Mouse (Mus musculus) neural tube, embryonic 13.5 days (tissue): ENCODE measurements around the gene Grik1. TPM values are rescaled to one million over a fixed set of nuclear protein-coding genes. Genes with fewer than 3 reads are reported as not detected.
A peak's percentile ranks its signal among the peaks of the same experiment; 100 is the strongest.

Experiments
- ATAC-seq: fragments of 200-750 bp; cut with Nextera tagmentation; 2 replicates; pipeline ENCODE4 v1.8.0; 2017; ENCODE audit warnings: low read depth, mild to moderate bottlenecking, moderate TSS enrichment, moderate library complexity
- H3K27ac ChIP-seq: fragments of 300-500 bp; sonication (generic); replicated peaks from 2 replicates; pipeline ENCODE4 v1.5.1; 2015; ENCODE audit warnings: moderate library complexity, mild to moderate bottlenecking, inconsistent platforms
- H3K27me3 ChIP-seq: fragments of 300-500 bp; sonication (generic); 2 replicates; pipeline ENCODE4 v1.6.1; 2015; ENCODE audit warnings: mild to moderate bottlenecking, inconsistent platforms
- H3K36me3 ChIP-seq: fragments of 300-500 bp; sonication (generic); 2 replicates; pipeline ENCODE4 v1.6.1; 2015; ENCODE audit warnings: mild to moderate bottlenecking, inconsistent platforms
- H3K4me1 ChIP-seq: fragments of 300-500 bp; sonication (generic); replicated peaks from 2 replicates; pipeline ENCODE4 v1.6.1; 2015; ENCODE audit warnings: inconsistent platforms
- H3K4me2 ChIP-seq: fragments of 300-500 bp; sonication (generic); 2 replicates; pipeline ENCODE4 v1.6.1; 2015; ENCODE audit warnings: inconsistent platforms, mild to moderate bottlenecking, moderate library complexity
- H3K4me3 ChIP-seq: fragments of 300-500 bp; sonication (generic); 2 replicates; pipeline ENCODE4 v1.5.1; 2015; ENCODE audit warnings: mild to moderate bottlenecking, inconsistent platforms
- H3K9ac ChIP-seq: fragments of 300-500 bp; sonication (generic); 2 replicates; pipeline ENCODE4 v1.6.1; 2015; ENCODE audit warnings: moderate library complexity, mild to moderate bottlenecking, inconsistent platforms
- H3K9me3 ChIP-seq: fragments of 300-500 bp; sonication (generic); 2 replicates; pipeline ENCODE4 v1.6.1; 2016; ENCODE audit warnings: inconsistent platforms
- WGBS: fragments of 180-500 bp; shearing (Covaris S2); methylation state at CpG from one replicate; pipeline ENCODE4 v1.1.7; 2015; 5-methylcytosine and 5-hydroxymethylcytosine counted together
- polyA plus RNA-seq: library from polyadenylated mRNA; unstranded; fragments of >200 nt; fragmentation: Nextera tagmentation; extraction: Ambion mirVana; gene quantifications from 2 replicates; pipeline ENCODE4 v1.2.1, GENCODE M21; 2015

The Grik1 gene
- polyA plus RNA-seq, 1 experiment from 2014 or later = 21.5 TPM

DNA sequence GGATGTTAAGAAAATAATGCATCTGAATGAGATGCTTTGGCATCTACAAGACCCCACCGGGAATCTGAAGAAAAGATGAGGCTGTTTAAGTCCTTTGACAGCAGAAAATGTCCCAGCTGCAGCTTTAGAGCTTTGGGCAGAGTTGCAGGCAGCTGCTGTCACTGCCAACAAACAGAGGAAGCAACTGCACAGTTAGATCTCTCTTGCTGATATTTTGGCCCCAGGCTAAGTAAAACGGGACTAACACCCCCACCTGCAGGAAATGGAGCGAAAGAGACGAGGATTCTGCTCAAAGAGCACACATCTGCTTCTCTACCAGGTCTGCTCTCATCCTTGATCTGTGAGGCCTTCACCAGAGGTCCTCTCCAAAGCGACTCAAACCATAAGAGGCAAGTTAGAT, 77.5 kb downstream of the Grik1 start:
- ATAC-seq = no peak
- WGBS = 62% methylated on average over 5 of the region's 5 CpGs
- Histone ChIP-seq H3K9me3 (no peaks in the 10 kb centered on the region), H3K27ac (no peak overlapping the region), H3K4me3 (no peak overlapping the region), H3K27me3 (no peaks in the 10 kb centered on the region), H3K4me1 (no peaks in the 10 kb centered on the region), H3K9ac (no peak overlapping the region), H3K36me3 (no peaks in the 10 kb centered on the region), H3K4me2 (no peak overlapping the region)

DNA sequence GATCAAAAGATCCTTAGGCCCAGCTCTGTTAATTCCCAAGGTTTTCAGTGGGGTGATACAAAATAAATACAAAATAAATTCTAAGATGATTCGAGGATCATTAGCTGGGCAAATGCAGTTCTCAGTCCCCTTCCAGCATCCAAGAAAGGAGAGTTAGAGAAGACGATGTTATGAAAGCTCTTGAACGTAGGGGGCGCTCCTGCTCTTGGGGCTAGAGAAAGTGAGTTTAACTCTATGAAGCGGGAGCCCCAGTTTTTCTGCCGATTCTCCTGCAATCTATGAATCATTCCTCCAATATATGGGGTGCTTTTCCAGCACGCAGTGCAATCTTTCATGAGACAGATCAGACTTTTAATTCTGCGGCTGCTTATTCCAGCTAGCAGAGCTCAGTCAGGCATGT, 78.2 kb downstream of the Grik1 start:
- ATAC-seq = no peak
- no peak overlapping the region for H3K4me2 ChIP-seq
- WGBS = 64% methylated on average over 8 of the region's 8 CpGs
- no peaks in the 10 kb centered on the region for H3K9me3 ChIP-seq
- no peak overlapping the region for H3K4me3 ChIP-seq
- H3K27ac ChIP-seq = no peak overlapping the region
- H3K9ac ChIP-seq = no peak overlapping the region
- no peaks in the 10 kb centered on the region for H3K4me1 ChIP-seq
- no peaks in the 10 kb centered on the region for H3K36me3 ChIP-seq
- no peaks in the 10 kb centered on the region for H3K27me3 ChIP-seq

DNA sequence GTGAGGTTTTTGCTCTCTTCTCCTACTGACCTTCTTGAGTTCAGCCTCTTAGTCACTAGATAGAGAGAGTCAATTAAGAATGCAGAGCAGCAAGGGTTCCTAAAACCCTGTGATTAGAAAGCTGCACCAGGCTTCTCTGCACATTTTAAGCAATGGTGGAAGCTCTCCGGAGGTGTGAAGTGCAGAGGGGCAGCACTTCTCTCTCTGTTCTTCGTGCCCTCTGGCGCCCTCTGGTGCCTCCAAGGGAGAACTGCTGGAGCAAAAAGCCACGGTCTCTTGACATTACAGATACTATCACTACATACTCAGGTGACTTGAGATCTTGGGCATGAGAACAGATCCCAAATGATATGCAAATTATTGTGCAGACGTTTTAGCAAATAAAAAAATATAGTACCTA, 85.7 kb downstream of the Grik1 start:
- Histone ChIP-seq H3K4me2 (no peak overlapping the region; the same call in 1 of the 2 replicates), H3K4me1 (peaks cover 5% of the 10 kb centered on the region; the same call in 1 of the 2 replicates), H3K27me3 (no peaks in the 10 kb centered on the region), H3K4me3 (no peak overlapping the region), H3K9me3 (no peaks in the 10 kb centered on the region), H3K9ac (no peak overlapping the region), H3K27ac (no peak overlapping the region), H3K36me3 (no peaks in the 10 kb centered on the region)
- peak; percentile 71; the same call in 1 of the 2 replicates for ATAC-seq
- WGBS = 8% methylated on average over 5 of the region's 5 CpGs

DNA sequence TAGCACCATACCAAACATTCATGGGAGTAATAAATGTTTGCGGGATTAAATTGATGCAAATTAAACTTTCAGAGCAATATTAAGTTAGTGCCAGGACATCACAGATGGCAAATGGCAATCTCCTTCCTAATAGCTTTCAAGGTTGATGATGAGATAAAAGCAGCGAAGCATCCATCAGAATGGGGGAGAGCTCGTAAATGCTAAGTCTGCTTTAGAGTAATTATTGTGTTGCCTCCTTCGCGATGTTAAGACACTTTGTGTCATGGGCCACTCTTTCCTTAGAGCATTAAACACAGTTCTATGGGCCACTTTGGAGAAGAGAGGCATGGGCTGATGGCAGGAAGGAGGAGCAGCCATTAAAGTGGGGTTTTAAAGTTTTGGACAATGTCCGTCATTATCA, 86.1 kb downstream of the Grik1 start:
- H3K9ac ChIP-seq = no peak overlapping the region
- WGBS = 43% methylated on average over 6 of the region's 6 CpGs
- peak; percentile 74; the same call in 1 of the 2 replicates for ATAC-seq

DNA sequence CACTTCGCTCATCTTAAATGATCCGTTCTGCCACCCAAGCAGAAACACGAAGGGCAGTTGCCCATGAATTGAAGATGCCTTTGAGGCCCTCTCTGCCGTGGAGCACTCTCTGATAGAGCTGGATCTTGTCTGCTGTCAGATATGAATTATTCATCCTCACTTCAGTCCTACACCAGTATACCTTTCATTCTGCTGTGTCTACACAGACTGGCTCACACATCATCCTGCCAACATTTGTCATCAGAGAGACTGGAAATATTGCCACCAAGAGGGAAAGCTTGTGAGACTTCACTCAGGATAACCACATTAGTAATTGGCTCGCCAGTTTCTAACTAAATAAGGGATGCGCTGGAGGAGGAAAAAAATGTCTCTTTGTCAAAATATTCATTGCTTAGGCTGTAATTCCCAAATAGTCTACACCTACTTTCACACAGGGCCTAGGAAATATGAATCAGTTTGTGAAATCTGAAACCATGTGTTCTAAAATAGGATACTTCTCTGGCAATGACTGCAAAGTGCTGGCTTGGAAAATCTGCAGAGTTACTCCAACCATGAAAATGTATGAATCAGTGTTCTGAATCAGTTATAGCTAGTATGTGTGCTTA, 102.5 kb downstream of the Grik1 start:
- ATAC-seq = 0 out of 2 replicates have a peak, but pooled peaks have one; percentile 47
- H3K4me1 ChIP-seq = no peaks in the 10 kb centered on the region
- 67% methylated on average over 6 of the region's 6 CpGs for WGBS
- no peak overlapping the region for H3K4me2 ChIP-seq
- no peak overlapping the region for H3K9ac ChIP-seq
- H3K4me3 ChIP-seq = no peak overlapping the region
- no peaks in the 10 kb centered on the region for H3K36me3 ChIP-seq
- no peaks in the 10 kb centered on the region for H3K9me3 ChIP-seq
- no peaks in the 10 kb centered on the region for H3K27me3 ChIP-seq
- H3K27ac ChIP-seq = no peak overlapping the region

More for the DNA sequence above, 86.1 kb downstream of the Grik1 start:
- no peaks in the 10 kb centered on the region for H3K9me3 ChIP-seq
- no peak overlapping the region; the same call in 1 of the 2 replicates for H3K4me2 ChIP-seq
- H3K27ac ChIP-seq = no peak overlapping the region
- no peaks in the 10 kb centered on the region for H3K27me3 ChIP-seq
- no peaks in the 10 kb centered on the region for H3K36me3 ChIP-seq
- peaks cover 5% of the 10 kb centered on the region; the same call in 1 of the 2 replicates for H3K4me1 ChIP-seq
- no peak overlapping the region for H3K4me3 ChIP-seq

DNA sequence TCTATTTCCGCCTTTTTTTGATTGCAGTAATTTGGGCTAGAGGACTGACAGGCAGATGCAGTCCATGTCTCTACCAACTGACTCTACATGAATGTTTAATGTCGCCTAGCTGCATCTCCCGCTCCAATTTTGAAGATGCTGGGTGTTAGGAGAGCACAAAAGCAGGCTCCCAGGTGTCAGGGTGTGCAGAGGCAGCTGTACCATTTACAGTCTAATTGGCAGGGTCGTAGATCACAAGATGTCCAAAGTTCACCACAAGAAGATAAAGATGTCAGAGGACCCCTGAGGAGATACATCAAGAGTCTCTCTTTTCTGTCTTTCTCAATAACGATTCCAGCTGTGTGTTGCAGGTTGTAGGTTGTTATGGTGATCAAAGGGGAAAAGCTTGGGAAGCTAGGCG, 111.3 kb downstream of the Grik1 start:
- no peaks in the 10 kb centered on the region for H3K9me3 ChIP-seq
- no peak overlapping the region for H3K4me3 ChIP-seq
- no peak overlapping the region for H3K4me2 ChIP-seq
- no peak for ATAC-seq
- H3K4me1 ChIP-seq = peaks cover 8% of the 10 kb centered on the region; the same call in 1 of the 2 replicates
- H3K27me3 ChIP-seq = no peaks in the 10 kb centered on the region
- H3K36me3 ChIP-seq = no peaks in the 10 kb centered on the region
- H3K27ac ChIP-seq = no peak overlapping the region
- 45% methylated on average over 6 of the region's 6 CpGs for WGBS
- H3K9ac ChIP-seq = no peak overlapping the region

DNA sequence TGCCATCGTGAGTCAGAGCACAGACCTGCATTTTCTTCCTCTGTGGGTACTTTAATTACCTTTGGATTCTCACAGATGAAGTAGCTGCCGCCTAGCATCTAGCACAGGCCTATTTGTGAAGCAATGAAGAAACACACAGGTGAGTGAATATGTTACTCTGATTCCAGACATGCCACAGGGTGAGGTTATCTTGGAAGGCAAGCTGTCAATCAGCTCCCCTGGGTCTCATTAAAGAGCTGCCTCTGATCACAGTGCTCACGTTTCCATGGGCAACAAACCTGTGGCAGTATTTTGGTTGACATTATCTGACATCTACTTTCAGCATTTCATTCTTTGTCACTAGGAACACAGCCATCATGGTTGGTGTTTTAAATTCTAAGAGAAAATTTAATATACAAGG, 112.7 kb downstream of the Grik1 start:
- no peak overlapping the region for H3K4me3 ChIP-seq
- peaks cover 8% of the 10 kb centered on the region; the same call in 1 of the 2 replicates for H3K4me1 ChIP-seq
- no peaks in the 10 kb centered on the region for H3K36me3 ChIP-seq
- no peak overlapping the region for H3K4me2 ChIP-seq
- no peaks in the 10 kb centered on the region for H3K9me3 ChIP-seq
- ATAC-seq = no peak
- no peak overlapping the region for H3K9ac ChIP-seq
- WGBS = 46% methylated on average over 3 of the region's 3 CpGs
- H3K27me3 ChIP-seq = no peaks in the 10 kb centered on the region
- H3K27ac ChIP-seq = no peak overlapping the region

DNA sequence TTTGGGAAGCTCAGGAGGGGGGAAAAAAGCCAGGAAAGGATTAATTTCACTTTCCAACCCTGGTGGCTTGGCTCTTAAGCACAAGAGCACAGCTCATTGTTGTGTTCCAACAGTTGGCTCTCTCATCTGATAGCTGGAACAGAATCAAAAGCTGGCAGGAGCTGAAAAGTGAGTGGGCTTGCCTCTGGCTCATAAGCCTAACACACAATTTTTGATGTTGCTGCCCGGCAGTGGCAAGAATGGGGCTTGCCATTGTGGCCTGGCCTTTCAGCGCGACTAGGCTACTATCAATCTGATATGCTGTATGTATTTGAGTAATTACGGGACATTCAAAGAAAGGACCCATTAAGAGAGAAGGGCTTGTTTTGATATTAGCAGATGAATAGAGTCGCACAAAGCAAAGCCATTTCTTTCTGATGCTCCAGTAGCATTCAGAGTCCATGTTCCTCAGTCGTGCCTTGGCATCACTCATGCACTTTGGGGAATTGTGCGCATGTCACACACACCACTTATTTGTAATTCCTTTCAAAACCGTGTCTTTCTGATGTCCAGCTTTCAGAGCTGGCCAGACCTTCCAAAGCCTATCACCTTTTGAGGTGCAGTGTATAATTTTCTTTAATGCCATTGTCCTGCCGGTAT, 115.9 kb downstream of the Grik1 start:
- H3K9me3 ChIP-seq = no peaks in the 10 kb centered on the region
- H3K9ac ChIP-seq = no peak overlapping the region
- H3K4me3 ChIP-seq = no peak overlapping the region
- no peaks in the 10 kb centered on the region for H3K27me3 ChIP-seq
- 79% methylated on average over 9 of the region's 9 CpGs for WGBS
- H3K36me3 ChIP-seq = no peaks in the 10 kb centered on the region
- no peak overlapping the region for H3K27ac ChIP-seq
- ATAC-seq = no peak
- H3K4me1 ChIP-seq = 0 out of 2 replicates have a peak, but pooled peaks cover 5% of the 10 kb centered on the region
- no peak overlapping the region for H3K4me2 ChIP-seq

DNA sequence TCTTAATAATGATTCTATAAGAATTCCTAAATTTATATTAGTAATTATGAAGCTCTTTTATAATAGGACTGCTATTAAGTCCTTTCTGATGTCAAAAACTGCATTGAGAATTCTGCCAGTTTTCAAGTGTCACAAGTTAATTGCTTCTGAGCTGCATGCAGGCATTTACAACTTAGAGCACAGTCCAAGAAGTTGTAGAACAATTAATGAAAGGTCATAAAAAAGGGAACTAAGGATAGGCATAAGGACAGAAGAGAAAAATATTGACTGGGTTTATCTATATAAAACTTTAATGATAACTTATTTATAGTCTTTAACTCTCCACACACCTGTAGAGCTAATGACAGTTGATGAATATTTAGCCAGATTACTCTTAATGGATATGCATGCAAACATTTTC, 123.5 kb downstream of the Grik1 start:
- Histone ChIP-seq H3K4me2 (no peak overlapping the region), H3K4me1 (no peaks in the 10 kb centered on the region), H3K9me3 (no peaks in the 10 kb centered on the region), H3K27me3 (no peaks in the 10 kb centered on the region), H3K4me3 (no peak overlapping the region), H3K9ac (no peak overlapping the region), H3K27ac (no peak overlapping the region), H3K36me3 (no peaks in the 10 kb centered on the region)
- no peak for ATAC-seq

DNA sequence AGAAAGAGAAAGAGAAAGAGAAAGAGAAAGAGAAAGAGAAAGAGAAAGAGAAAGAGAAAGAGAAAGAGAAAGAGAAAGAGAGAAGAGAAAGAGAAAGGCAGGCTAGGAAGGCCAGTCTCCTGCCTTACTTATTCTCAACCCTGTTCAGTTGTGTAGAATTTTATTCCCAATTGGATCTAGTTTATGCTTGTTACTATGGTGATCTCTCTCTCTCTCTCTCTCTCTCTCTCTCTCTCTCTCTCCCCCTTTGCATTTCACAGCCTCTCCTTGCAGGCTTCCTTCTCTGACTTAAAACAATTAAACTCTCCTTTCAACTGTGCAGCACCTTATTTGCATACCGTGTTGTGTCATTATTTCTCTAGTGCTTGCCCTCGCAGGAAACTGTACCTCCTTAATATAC, 147.5 kb downstream of the Grik1 start:
- no peak overlapping the region for H3K27ac ChIP-seq
- 49% methylated on average over 2 of the region's 2 CpGs for WGBS
- peaks cover 7% of the 10 kb centered on the region for H3K4me1 ChIP-seq
- H3K9ac ChIP-seq = no peak overlapping the region
- no peaks in the 10 kb centered on the region for H3K27me3 ChIP-seq
- ATAC-seq = no peak
- no peaks in the 10 kb centered on the region for H3K36me3 ChIP-seq
- H3K9me3 ChIP-seq = no peaks in the 10 kb centered on the region
- H3K4me3 ChIP-seq = no peak overlapping the region
- H3K4me2 ChIP-seq = no peak overlapping the region

DNA sequence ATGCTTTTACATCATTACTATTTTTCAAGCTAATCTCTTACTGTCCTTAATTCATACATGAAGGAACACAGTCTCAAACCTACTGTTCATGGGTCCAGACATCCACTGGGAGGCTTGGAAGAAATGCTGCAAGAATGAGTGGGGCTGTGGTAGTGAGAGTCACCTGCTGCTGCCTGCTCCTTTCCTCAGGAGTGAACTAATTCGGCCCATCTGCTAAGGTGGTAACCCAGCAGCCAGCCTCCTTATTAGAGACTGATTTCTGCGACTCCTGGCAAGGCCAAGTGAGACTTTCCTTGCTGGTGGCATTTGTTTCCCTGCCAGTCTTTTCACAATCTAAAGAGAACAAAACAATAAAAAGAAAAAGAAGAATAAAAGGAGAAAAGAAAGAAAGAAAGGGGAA, 147.9 kb downstream of the Grik1 start:
- Histone ChIP-seq H3K4me1 (peaks cover 7% of the 10 kb centered on the region), H3K9me3 (0 out of 2 replicates have a peak, but pooled peaks cover 1% of the 10 kb centered on the region), H3K4me2 (no peak overlapping the region), H3K27me3 (no peaks in the 10 kb centered on the region), H3K27ac (no peak overlapping the region), H3K36me3 (no peaks in the 10 kb centered on the region), H3K4me3 (no peak overlapping the region), H3K9ac (no peak overlapping the region)
- ATAC-seq = no peak
- WGBS = 57% methylated on average over 2 of the region's 2 CpGs

DNA sequence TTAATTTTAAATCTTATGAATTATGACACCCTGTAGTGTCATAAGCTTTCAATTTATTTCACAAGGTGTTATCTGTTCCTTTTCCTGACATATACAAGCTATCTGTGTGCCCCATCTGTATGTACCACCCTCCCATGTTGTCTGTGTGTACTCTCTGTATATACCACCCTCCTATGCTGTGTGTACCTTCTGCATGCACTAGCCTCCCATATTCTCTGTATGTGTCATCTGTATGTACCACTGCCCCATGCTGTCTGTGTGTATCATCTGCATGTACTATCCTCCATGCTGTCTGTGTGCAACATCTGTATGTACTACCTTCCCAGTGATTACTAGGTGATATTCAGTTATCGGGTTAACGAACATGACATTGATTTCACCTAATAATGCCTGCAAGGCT, 148.5 kb downstream of the Grik1 start:
- no peak overlapping the region for H3K27ac ChIP-seq
- 95% methylated on average over 2 of the region's 2 CpGs for WGBS
- H3K4me1 ChIP-seq = peaks cover 7% of the 10 kb centered on the region
- H3K36me3 ChIP-seq = no peaks in the 10 kb centered on the region
- 0 out of 2 replicates have a peak, but pooled peaks cover 5% of the 10 kb centered on the region for H3K9me3 ChIP-seq
- H3K9ac ChIP-seq = no peak overlapping the region
- ATAC-seq = 0 out of 2 replicates have a peak, but pooled peaks have one; percentile 32
- H3K27me3 ChIP-seq = no peaks in the 10 kb centered on the region
- no peak overlapping the region for H3K4me3 ChIP-seq
- H3K4me2 ChIP-seq = no peak overlapping the region
